Mouse (Mus musculus) heart, embryonic 14.5 days (tissue): ENCODE results near the gene Lysmd3. TPM values are rescaled to one million over a fixed set of nuclear protein-coding genes. Genes with fewer than 3 reads are reported as not detected.
"Not testable (repeated sequence)": the region's sequence is repeated elsewhere in the genome, so short reads cannot be mapped to it uniquely, and the experiment has no call there.

ENCODE experiments used
- ATAC-seq: fragments of 200-750 bp; cut with Nextera tagmentation; 2 replicates; pipeline ENCODE4 v1.8.0; 2017; ENCODE audit warnings: low read depth, moderate TSS enrichment; ENCODE audit not compliant: insufficient number of reproducible peaks, insufficient read depth, low FRiP score
- H3K27ac ChIP-seq, 2 experiments: fragments of 200-500 bp in 1 of 2; fragments of 300-500 bp in 1 of 2; sonication (generic) in 1 of 2; replicated peaks in 1 of 2; 2 replicates each; pipeline ENCODE4 v1.5.1; 2012 to 2014; ENCODE audit warnings: low read depth in 2 of 2, low read length in 2 of 2, control low read depth in 1 of 2, mild to moderate bottlenecking in 1 of 2, mixed read lengths in 1 of 2; ENCODE audit not compliant: control insufficient read depth in 1 of 2, insufficient read depth in 1 of 2
- H3K27me3 ChIP-seq: fragments of 300-500 bp; sonication (generic); 2 replicates; pipeline ENCODE4 v1.6.1; 2014; ENCODE audit warnings: mild to moderate bottlenecking, low read length, control low read depth; ENCODE audit not compliant: control insufficient read depth, insufficient read depth
- H3K36me3 ChIP-seq: fragments of 300-500 bp; sonication (generic); 2 replicates; pipeline ENCODE4 v1.6.1; 2014; ENCODE audit warnings: mild to moderate bottlenecking, control low read depth, low read length, mixed read lengths; ENCODE audit not compliant: control insufficient read depth, insufficient read depth
- H3K4me1 ChIP-seq, 2 experiments: fragments of 200-500 bp in 1 of 2; fragments of 300-500 bp in 1 of 2; sonication (generic) in 1 of 2; 2 replicates each; pipeline ENCODE4 v1.6.1; 2012 to 2014; ENCODE audit warnings: low read length in 2 of 2, control low read depth in 1 of 2, mixed read lengths in 1 of 2; ENCODE audit not compliant: control insufficient read depth in 2 of 2, insufficient read depth in 2 of 2
- H3K4me2 ChIP-seq: fragments of 300-500 bp; sonication (generic); 2 replicates; pipeline ENCODE4 v1.6.1; 2014; ENCODE audit warnings: mild to moderate bottlenecking, low read length
- H3K4me3 ChIP-seq, 2 experiments: fragments of 200-500 bp in 1 of 2; fragments of 300-500 bp in 1 of 2; sonication (generic) in 1 of 2; 2 replicates each; pipeline ENCODE4 v1.5.1; 2012 to 2014; ENCODE audit warnings: low read length in 2 of 2, mild to moderate bottlenecking in 2 of 2, control low read depth in 1 of 2, low read depth in 1 of 2, moderate library complexity in 1 of 2; ENCODE audit not compliant: control insufficient read depth in 1 of 2, insufficient read depth in 1 of 2
- H3K9ac ChIP-seq: fragments of 300-500 bp; sonication (generic); 2 replicates; pipeline ENCODE4 v1.6.1; 2014; ENCODE audit warnings: mild to moderate bottlenecking, low read length
- H3K9me3 ChIP-seq: fragments of 300-500 bp; sonication (generic); 2 replicates; pipeline ENCODE4 v1.6.1; 2016; ENCODE audit warnings: low read length, control low read depth; ENCODE audit not compliant: control insufficient read depth
- WGBS: fragments of 180-500 bp; shearing (Covaris S2); extraction: QIAGEN DNeasy Blood & Tissue Kit; methylation state at CpG from one replicate; pipeline ENCODE4 v1.1.7; 2014; 5-methylcytosine and 5-hydroxymethylcytosine counted together
- polyA plus RNA-seq: library from polyadenylated mRNA; unstranded; fragments of >200 nt; fragmentation: Nextera tagmentation; extraction: Ambion mirVana; gene quantifications from 2 replicates; pipeline ENCODE4 v1.2.1, GENCODE M21; 2014

Gene Lysmd3
- polyA plus RNA-seq, 1 experiment from 2014 or later, result 24.9 TPM

DNA sequence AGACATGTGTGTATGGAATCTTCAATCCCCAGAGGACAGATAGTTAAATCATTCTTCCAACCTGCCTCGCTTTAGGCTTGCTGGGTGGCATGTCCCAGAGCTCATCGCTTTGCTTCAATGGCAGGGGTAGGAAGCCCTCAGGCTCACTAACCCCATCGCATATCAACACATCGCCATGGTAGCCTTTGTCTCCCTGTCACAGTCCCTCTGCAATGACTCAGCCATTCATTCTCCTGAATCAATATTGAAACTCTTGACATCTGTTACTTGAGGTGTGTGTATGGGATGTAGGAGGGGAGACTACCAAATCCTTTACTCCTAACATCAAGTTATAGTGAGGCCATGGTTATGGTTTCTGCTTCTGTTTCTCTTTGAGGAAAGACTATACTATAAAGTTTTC lies 17.8 kb upstream of the Lysmd3 start:
- H3K4me2 ChIP-seq, result no peak overlapping the region
- no peak overlapping the region for H3K9ac ChIP-seq
- no peaks in the 10 kb centered on the region for H3K4me1 ChIP-seq
- H3K4me3 ChIP-seq, result no peak overlapping the region
- 49% methylated on average over 4 of the region's 4 CpGs for WGBS
- H3K9me3 ChIP-seq, result no peaks in the 10 kb centered on the region
- H3K27me3 ChIP-seq, result no peaks in the 10 kb centered on the region
- ATAC-seq, result no peak
- no peaks in the 10 kb centered on the region for H3K36me3 ChIP-seq
- H3K27ac ChIP-seq, result no peak overlapping the region

DNA sequence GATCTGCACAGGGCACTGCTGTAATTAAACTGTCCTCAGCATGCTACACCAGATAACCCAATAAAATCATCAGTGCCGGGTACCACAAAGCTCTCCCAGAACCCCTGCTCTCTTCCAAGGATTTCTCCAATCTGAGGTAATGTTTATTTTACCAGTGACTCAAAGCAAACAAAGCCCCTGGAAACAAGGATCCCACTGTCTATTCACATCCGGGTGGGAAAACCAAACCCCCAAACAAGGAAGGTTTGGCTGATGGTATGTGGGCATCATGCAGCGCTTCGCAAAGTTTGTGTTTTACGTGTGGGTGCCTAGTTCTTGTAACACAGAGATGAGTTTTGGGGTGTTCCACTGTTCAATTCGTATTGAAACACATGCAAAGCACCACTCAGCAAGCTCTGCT lies 16.6 kb upstream of the Lysmd3 start:
- Histone ChIP-seq H3K4me3 (no peak overlapping the region), H3K4me1 (no peaks in the 10 kb centered on the region), H3K27me3 (no peaks in the 10 kb centered on the region), H3K9me3 (no peaks in the 10 kb centered on the region), H3K9ac (no peak overlapping the region), H3K4me2 (no peak overlapping the region), H3K36me3 (no peaks in the 10 kb centered on the region), H3K27ac (no peak overlapping the region)
- ATAC-seq, result no peak
- 45% methylated on average over 6 of the region's 6 CpGs for WGBS

DNA sequence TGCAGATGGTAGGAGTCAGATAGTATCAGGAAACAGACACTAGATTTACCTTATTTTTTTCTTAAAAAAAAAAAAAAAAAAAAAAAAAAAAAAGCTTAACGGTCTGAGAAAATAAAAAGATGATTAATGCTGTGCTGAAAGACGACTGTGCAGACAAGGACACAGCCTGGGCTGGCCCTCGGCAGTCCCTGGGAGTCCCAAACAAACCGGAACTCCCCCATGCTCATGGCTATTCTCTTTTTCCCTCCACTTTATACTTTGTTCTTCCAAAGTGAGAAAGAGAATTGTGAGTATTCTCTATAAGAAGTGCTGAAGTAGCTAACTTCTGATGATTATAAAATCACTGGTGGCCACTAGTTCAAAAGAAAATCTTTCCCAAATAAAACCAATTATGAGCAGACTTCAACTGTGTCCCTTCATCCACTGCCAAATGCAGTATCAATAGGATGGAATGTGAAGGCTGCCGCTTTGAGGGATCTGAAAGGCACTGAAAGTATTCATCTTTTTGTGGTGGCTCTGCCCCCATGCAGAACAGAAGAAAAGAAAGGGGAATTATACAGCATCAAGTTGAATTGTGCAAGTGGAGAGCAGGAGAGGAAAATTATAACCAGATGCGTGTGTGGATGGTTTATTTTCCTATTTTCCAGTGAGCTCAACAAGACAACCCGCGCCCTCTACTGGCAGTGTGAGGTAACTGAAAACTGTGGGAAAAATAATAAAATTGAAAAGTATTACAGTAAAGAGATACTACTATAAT lies 16.0 kb upstream of the Lysmd3 start:
- Histone ChIP-seq H3K9ac (no peak overlapping the region), H3K4me3 (no peak overlapping the region)
- no peak for ATAC-seq

DNA sequence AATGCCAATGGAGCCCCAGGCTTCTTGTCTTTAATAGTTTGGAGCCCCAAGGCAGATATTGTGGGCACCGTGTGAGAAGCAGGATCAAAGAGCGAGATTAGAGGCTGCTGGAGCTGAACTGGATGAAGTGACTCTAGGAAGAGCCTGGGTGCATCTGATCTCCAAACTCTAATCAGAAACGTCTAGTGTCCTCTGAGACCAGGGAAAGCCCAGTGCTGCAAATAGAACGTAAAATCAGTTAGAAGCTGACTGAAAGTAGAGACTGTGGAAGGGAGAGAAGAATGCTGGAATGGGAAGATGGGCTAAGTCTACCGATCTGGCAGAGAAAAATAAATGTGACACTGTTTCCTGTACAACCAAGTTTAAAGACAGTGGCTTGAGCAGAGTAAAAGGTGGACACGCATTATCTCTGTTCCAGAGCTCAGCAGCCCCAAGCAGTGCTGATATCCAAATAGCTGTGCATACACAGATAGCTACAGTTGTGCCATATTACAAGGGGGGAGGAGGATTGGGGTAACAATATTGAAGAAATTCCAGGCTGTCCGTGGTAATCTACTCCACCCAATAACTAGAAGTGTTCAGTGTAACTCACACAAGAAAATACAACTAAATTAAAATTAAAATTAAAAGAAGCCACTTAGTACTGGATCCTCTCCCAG lies 14.8 kb upstream of the Lysmd3 start:
- no peak for ATAC-seq
- no peak overlapping the region for H3K4me2 ChIP-seq
- 25% methylated on average over 7 of the region's 7 CpGs for whole genome bisulfite sequencing

More for the DNA sequence above, 16.0 kb upstream of the Lysmd3 start:
- Histone ChIP-seq H3K36me3 (no peaks in the 10 kb centered on the region), H3K4me1 (no peaks in the 10 kb centered on the region), H3K27ac (no peak overlapping the region), H3K27me3 (no peaks in the 10 kb centered on the region), H3K9me3 (no peaks in the 10 kb centered on the region), H3K4me2 (peak overlapping the region; percentile 45)
- WGBS, result 20% methylated on average over 8 of the region's 8 CpGs

DNA sequence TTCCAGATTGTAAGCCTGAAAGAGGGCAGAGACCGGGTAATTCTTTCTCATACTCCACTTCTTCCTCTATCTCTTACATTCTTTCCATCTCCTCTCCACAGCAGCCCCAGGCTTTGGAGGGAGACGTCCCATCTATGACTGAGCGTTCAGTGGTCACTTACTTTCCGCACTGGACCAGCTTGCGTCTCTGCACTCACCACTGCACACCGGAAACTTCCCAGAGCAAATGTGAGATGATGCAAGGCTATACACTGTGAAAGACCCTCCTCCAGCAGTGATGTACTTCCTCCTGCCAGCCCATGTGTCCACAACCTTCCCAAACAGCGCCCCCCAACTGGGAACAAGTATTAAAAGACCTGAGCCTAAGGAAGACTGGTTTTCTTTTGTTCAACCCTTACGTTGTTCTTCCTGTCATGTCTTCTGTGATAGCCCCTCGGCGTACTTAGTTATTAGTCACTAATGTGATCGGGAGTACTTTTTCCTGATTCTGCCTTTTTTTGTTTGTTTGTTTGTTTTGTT lies 13.4 kb upstream of the Lysmd3 start:
- H3K4me3 ChIP-seq, result no peak overlapping the region
- H3K9me3 ChIP-seq, result no peaks in the 10 kb centered on the region
- H3K4me1 ChIP-seq, result no peaks in the 10 kb centered on the region
- H3K27ac ChIP-seq, result no peak overlapping the region
- H3K9ac ChIP-seq, result no peak overlapping the region
- no peak overlapping the region for H3K4me2 ChIP-seq
- H3K27me3 ChIP-seq, result no peaks in the 10 kb centered on the region
- no peak for ATAC-seq
- 80% methylated on average over 11 of the region's 11 CpGs for WGBS
- H3K36me3 ChIP-seq, result no peaks in the 10 kb centered on the region

More for the DNA sequence above, 14.8 kb upstream of the Lysmd3 start:
- Histone ChIP-seq H3K36me3 (no peaks in the 10 kb centered on the region), H3K4me1 (no peaks in the 10 kb centered on the region), H3K4me3 (no peak overlapping the region), H3K9me3 (no peaks in the 10 kb centered on the region), H3K27ac (no peak overlapping the region), H3K9ac (no peak overlapping the region), H3K27me3 (no peaks in the 10 kb centered on the region)

DNA sequence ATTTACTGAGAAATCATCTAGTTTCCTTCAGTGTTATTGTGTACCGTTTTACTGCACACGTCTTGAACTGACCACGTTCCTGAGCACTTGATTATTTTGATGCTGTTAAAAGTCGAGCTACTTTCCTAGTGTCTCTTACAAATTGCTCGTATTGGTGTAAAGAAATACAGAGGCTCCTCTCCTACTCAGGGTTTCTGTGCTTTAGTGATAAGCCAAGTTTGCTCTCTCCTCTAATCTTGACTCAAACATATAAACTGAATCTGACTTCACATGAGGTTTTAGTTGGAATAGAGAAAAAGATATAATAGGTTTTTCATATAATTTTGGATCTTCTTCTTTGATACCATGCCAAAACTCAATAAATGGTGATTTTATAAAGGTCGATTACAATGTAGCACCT lies 11.1 kb upstream of the Lysmd3 start:
- 76% methylated on average over 6 of the region's 6 CpGs for WGBS
- Histone ChIP-seq H3K4me1 (no peaks in the 10 kb centered on the region), H3K27ac (no peak overlapping the region), H3K27me3 (no peaks in the 10 kb centered on the region), H3K4me2 (no peak overlapping the region), H3K9me3 (no peaks in the 10 kb centered on the region), H3K36me3 (no peaks in the 10 kb centered on the region), H3K9ac (no peak overlapping the region), H3K4me3 (no peak overlapping the region)
- no peak for ATAC-seq

DNA sequence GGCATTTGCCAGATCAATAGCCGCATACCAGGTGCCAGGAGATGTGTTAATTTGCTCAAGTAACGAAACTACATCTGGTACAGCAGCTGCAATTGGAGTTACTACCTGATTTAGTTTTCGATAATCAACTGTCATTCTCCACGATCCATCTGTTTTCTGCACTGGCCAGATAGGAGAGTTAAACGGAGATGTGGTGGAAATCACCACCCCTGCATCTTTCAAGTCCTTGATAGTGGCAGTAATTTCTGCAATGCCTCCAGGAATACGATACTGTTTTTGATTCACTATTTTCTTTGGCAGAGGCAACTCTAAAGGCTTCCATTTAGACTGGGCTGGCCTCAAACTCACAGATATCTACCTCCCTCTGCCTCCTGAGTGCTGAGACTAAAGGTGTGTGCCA lies 7.1 kb upstream of the Lysmd3 start:
- H3K4me3 ChIP-seq, H3K9ac ChIP-seq, H3K9me3 ChIP-seq, H3K27me3 ChIP-seq, H3K4me1 ChIP-seq, H3K27ac ChIP-seq, H3K36me3 ChIP-seq, ATAC-seq, H3K4me2 ChIP-seq: not testable (repeated sequence)
- WGBS, result 67% methylated on average over 4 of the region's 6 CpGs
